Mouse (Mus musculus) urinary bladder, postnatal 0 days (tissue): ENCODE results near the gene Tex10. TPM values are rescaled to one million over a fixed set of nuclear protein-coding genes. Genes with fewer than 3 reads are reported as not detected.

Experiments
- polyA plus RNA-seq: library from polyadenylated mRNA; unstranded; fragments of >200 nt; fragmentation: Nextera tagmentation; extraction: Ambion mirVana; gene quantifications from 2 replicates; pipeline ENCODE4 v1.2.1, GENCODE M21; 2015

The Tex10 gene
- 26.1 and 27.7 TPM in 2 replicates for polyA plus RNA-seq

GRCm38 (mm10) chr4:48472792-48473650, at the start of gene Tex10:
Gene Tex10 (minus strand): TSS chr4:48473459.

Other genes with a start within 250 kb of the Tex10 start
- gene Erp44, start 193.9 kb downstream of the Tex10 start, polyA plus RNA-seq: 66.5 and 82.8 TPM in 2 replicates
- 3.6 and 4.0 TPM in 2 replicates for gene Invs, start 193.7 kb downstream of the Tex10 start, polyA plus RNA-seq
- 18.1 and 20.9 TPM in 2 replicates for gene Msantd3, start 66.5 kb upstream of the Tex10 start, polyA plus RNA-seq
- 25.8 and 26.4 TPM in 2 replicates for gene Tmeff1, start 111.7 kb upstream of the Tex10 start, polyA plus RNA-seq
- gene Cavin4, start 190.1 kb upstream of the Tex10 start, polyA plus RNA-seq: 0.17 and 0.39 TPM in 2 replicates